Mouse (Mus musculus) right cerebral cortex, postnatal 4 days (tissue): ENCODE measurements around the gene Dusp8.

Experiments used
- DNase-seq: peaks from one replicate; pipeline ENCODE4 v3.0.0-alpha.2; 2022

The Dusp8 gene

GRCm38 (mm10) chr7:142037553-142038170 is 58.0 kb downstream of the Dusp8 start:
- DNase-seq = peak; percentile 11

GRCm38 (mm10) chr7:142035048-142035811 is 60.4 kb downstream of the Dusp8 start:
- no peak for DNase-seq

GRCm38 (mm10) chr7:142034198-142034597 is 61.4 kb downstream of the Dusp8 start:
- DNase-seq = no peak

- DNase-seq = no peak
Observed at GRCm38 (mm10) chr7:142030073-142030472, 65.6 kb downstream of the Dusp8 start.
